Mouse (Mus musculus): ENCODE data around the gene Otud7b. TPM values are rescaled to one million over a fixed set of nuclear protein-coding genes. Genes with fewer than 3 reads are reported as not detected.

Gene Otud7b
- 3.6 and 3.7 TPM in 2 replicates for polyA plus RNA-seq (2012; rRNA removed)

GRCm38 (mm10) chr3:96104261-96105065 is at the start of gene Otud7b:
TSS of gene Otud7b (plus strand) at chr3:96104527.

GRCm38 (mm10) chr3:96058231-96058896 is 46.0 kb upstream of the Otud7b start, which contains the start of gene Vps45:
TSS of gene Vps45 (minus strand) at chr3:96058466.

GRCm38 (mm10) chr3:96161869-96162840 is 57.8 kb downstream of the Otud7b start, which contains the start of gene Mtmr11:
TSS of gene Mtmr11 (plus strand) at chr3:96162004.

GRCm38 (mm10) chr3:96172197-96173178 is 68.2 kb downstream of the Otud7b start, which contains the start of gene Sf3b4:
TSS of gene Sf3b4 (plus strand) at chr3:96172332.

GRCm38 (mm10) chr3:96180727-96181477 is 76.6 kb downstream of the Otud7b start, which contains the start of gene Sv2a:
TSS of gene Sv2a (plus strand) at chr3:96181151.

Other genes starting within 250 kb of the Otud7b start
- 12.6 and 13.8 TPM in 2 replicates for gene Prpf3, start 248.6 kb upstream of the Otud7b start, polyA plus RNA-seq (2012; rRNA removed)
- gene Mrps21, start 233.0 kb upstream of the Otud7b start, polyA plus RNA-seq (2012; rRNA removed): 95.6 and 96.2 TPM in 2 replicates
- gene Ciart, start 222.3 kb upstream of the Otud7b start, polyA plus RNA-seq (2012; rRNA removed): 0.85 and 1.1 TPM in 2 replicates
- gene BC028528, start 212.5 kb upstream of the Otud7b start, polyA plus RNA-seq (2012; rRNA removed): 5.3 and 6.8 TPM in 2 replicates
- gene Aph1a, start 210.6 kb upstream of the Otud7b start, polyA plus RNA-seq (2012; rRNA removed): 27.8 and 30.9 TPM in 2 replicates
- 9.3 and 12.0 TPM in 2 replicates for gene Car14, start 199.8 kb upstream of the Otud7b start, polyA plus RNA-seq (2012; rRNA removed)
- gene Anp32e, start 175.3 kb upstream of the Otud7b start, polyA plus RNA-seq (2012; rRNA removed): 59.5 and 63.3 TPM in 2 replicates
- gene Plekho1, start 108.5 kb upstream of the Otud7b start, polyA plus RNA-seq (2012; rRNA removed): 16.3 and 19.0 TPM in 2 replicates
- gene Vps45, start 46.1 kb upstream of the Otud7b start, polyA plus RNA-seq (2012; rRNA removed): 4.7 and 5.3 TPM in 2 replicates
- gene Mtmr11, start 57.5 kb downstream of the Otud7b start, polyA plus RNA-seq (2012; rRNA removed): 9.6 and 12.3 TPM in 2 replicates
- 26.1 and 26.7 TPM in 2 replicates for gene Sf3b4, start 67.8 kb downstream of the Otud7b start, polyA plus RNA-seq (2012; rRNA removed)
- 0.30 and 0.41 TPM in 2 replicates for gene Sv2a, start 76.6 kb downstream of the Otud7b start, polyA plus RNA-seq (2012; rRNA removed)
- 29.2 and 31.1 TPM in 2 replicates for gene Bola1, start 115.2 kb downstream of the Otud7b start, polyA plus RNA-seq (2012; rRNA removed)
- gene Hist2h2ab, start 115.3 kb downstream of the Otud7b start, polyA plus RNA-seq (2012; rRNA removed): 0.42 and 0.82 TPM in 2 replicates
- gene Hist2h2ac, start 116.4 kb downstream of the Otud7b start, polyA plus RNA-seq (2012; rRNA removed): 7.7 and 8.1 TPM in 2 replicates
- 8.3 and 14.1 TPM in 2 replicates for gene Hist2h2be, start 116.6 kb downstream of the Otud7b start, polyA plus RNA-seq (2012; rRNA removed)
- 31.1 and 37.7 TPM in 2 replicates for gene Hist2h3c2, start 134.6 kb downstream of the Otud7b start, polyA plus RNA-seq (2012; rRNA removed)
- gene Hist2h2aa2, start 135.7 kb downstream of the Otud7b start, polyA plus RNA-seq (2012; rRNA removed): 39.3 and 40.4 TPM in 2 replicates
- 83.3 and 119 TPM in 2 replicates for gene Hist2h2aa1, start 141.0 kb downstream of the Otud7b start, polyA plus RNA-seq (2012; rRNA removed)
- 1.9 and 8.4 TPM in 2 replicates for gene Hist2h3c1, start 142.2 kb downstream of the Otud7b start, polyA plus RNA-seq (2012; rRNA removed)
- 4.5 and 4.7 TPM in 2 replicates for gene Hist2h4, start 158.8 kb downstream of the Otud7b start, polyA plus RNA-seq (2012; rRNA removed)
- 30.7 and 34.8 TPM in 2 replicates for gene Hist2h3b, start 164.1 kb downstream of the Otud7b start, polyA plus RNA-seq (2012; rRNA removed)
- 7.1 and 7.9 TPM in 2 replicates for gene Hist2h2bb, start 165.2 kb downstream of the Otud7b start, polyA plus RNA-seq (2012; rRNA removed)
- gene Fcgr1, start 189.4 kb downstream of the Otud7b start, polyA plus RNA-seq (2012; rRNA removed): 9.7 and 11.7 TPM in 2 replicates

All from liver, embryonic 18 days (tissue).